Mouse (Mus musculus): ENCODE results near the gene Ccl27a. TPM values are rescaled to one million over a fixed set of nuclear protein-coding genes. Genes with fewer than 3 reads are reported as not detected.

Gene Ccl27a
- polyA plus RNA-seq, 1 experiment from 2014 or later, result 30.0 TPM

DNA sequence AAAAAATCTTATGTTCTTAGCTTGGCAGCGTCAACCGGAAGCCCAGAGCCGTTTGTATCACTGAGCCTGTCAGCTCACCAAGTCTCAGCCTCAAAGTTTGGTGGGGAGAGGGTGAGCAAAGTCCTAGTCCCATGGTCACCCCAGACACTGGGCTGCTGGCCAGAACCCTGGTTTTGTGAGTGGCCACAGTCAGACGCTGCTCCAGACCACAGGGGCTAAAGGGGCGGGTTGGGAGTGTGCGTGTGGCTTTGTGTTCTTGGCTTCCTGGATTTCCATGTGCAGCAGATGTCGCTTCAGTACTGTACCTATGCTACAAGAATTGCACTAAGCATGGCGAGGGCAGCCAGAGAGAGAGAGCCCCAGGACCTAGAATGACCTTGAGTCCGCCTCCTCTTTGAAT is 14.8 kb downstream of the Ccl27a start:
- H3K9ac ChIP-seq, result no peak overlapping the region
- H3K27me3 ChIP-seq (ENCODE audit: insufficient read depth, low read length), result no peaks in the 10 kb centered on the region
- TF ChIP-seq CTCF (IDR thresholded peaks at IDR 0.05; ENCODE audit: low read depth), result no peak
- H3K27ac ChIP-seq (ENCODE audit: low read depth), result peak overlapping the region; percentile 92; the same call in 1 of the 2 replicates
- ATAC-seq (ENCODE audit: insufficient read depth), result no peak
- H3K36me3 ChIP-seq (ENCODE audit: insufficient read depth), result peaks cover 9% of the 10 kb centered on the region; the same call in 1 of the 2 replicates
- peaks cover 15% of the 10 kb centered on the region; the same call in 1 of the 2 replicates for H3K4me1 ChIP-seq (ENCODE audit: insufficient read depth)
- DNase-seq, result peak; percentile 51
- whole genome bisulfite sequencing, result 68% methylated on average over 9 of the region's 9 CpGs
- H3K4me2 ChIP-seq, result no peak overlapping the region
- H3K4me3 ChIP-seq (ENCODE audit: low read depth, low read length), result no peak overlapping the region
- no peaks in the 10 kb centered on the region for H3K9me3 ChIP-seq (ENCODE audit: low read depth, low read length)

DNA sequence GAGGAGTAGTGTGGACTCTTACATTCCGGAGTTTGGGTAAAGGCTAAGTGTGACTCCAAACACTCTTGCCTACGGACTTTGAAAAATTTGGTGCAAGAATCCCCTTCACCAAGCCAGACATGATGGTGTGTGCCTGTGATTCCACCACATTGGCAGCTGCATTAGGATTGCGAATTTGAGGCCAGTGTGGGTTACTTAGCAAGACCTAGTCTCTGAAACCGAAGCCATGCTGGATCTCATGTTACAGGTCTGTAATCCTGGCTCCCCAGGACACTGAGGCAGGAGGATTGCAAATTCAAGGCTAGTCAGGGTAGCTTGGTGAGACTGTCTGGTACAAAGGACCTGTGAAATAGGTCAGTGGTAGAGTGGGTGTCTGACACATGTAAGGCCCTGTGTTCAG is 15.3 kb downstream of the Ccl27a start:
- no peak for ATAC-seq (ENCODE audit: insufficient read depth)
- Histone ChIP-seq H3K4me2 (no peak overlapping the region), H3K4me3 (ENCODE audit: low read depth, low read length) (no peak overlapping the region), H3K36me3 (ENCODE audit: insufficient read depth) (peaks cover 9% of the 10 kb centered on the region; the same call in 1 of the 2 replicates), H3K27ac (ENCODE audit: low read depth) (no peak overlapping the region), H3K4me1 (ENCODE audit: insufficient read depth) (peaks cover 15% of the 10 kb centered on the region; the same call in 1 of the 2 replicates), H3K27me3 (ENCODE audit: insufficient read depth, low read length) (no peaks in the 10 kb centered on the region), H3K9ac (no peak overlapping the region), H3K9me3 (ENCODE audit: low read depth, low read length) (no peaks in the 10 kb centered on the region)
- 85% methylated on average over 4 of the region's 4 CpGs for WGBS
- DNase-seq, result no peak
- TF ChIP-seq CTCF (IDR thresholded peaks at IDR 0.05; ENCODE audit: low read depth), result no peak

- no peak for TF ChIP-seq CTCF (IDR thresholded peaks at IDR 0.05; ENCODE audit: low read depth)
- ATAC-seq (ENCODE audit: insufficient read depth) (no peak), DNase-seq (no peak)
- peaks cover 9% of the 10 kb centered on the region; the same call in 1 of the 2 replicates for H3K36me3 ChIP-seq (ENCODE audit: insufficient read depth)
- H3K9ac ChIP-seq, result no peak overlapping the region
- no peaks in the 10 kb centered on the region for H3K9me3 ChIP-seq (ENCODE audit: low read depth, low read length)
- no peak overlapping the region for H3K4me3 ChIP-seq (ENCODE audit: low read depth, low read length)
- H3K4me2 ChIP-seq, result no peak overlapping the region
- no peak overlapping the region for H3K27ac ChIP-seq (ENCODE audit: low read depth)
- 74% methylated on average over 11 of the region's 11 CpGs for WGBS
- H3K27me3 ChIP-seq (ENCODE audit: insufficient read depth, low read length), result no peaks in the 10 kb centered on the region
- H3K4me1 ChIP-seq (ENCODE audit: insufficient read depth), result peaks cover 15% of the 10 kb centered on the region; the same call in 1 of the 2 replicates
Measured at GRCm38 (mm10) chr4:41758021-41758420, 16.0 kb downstream of the Ccl27a start.

DNA sequence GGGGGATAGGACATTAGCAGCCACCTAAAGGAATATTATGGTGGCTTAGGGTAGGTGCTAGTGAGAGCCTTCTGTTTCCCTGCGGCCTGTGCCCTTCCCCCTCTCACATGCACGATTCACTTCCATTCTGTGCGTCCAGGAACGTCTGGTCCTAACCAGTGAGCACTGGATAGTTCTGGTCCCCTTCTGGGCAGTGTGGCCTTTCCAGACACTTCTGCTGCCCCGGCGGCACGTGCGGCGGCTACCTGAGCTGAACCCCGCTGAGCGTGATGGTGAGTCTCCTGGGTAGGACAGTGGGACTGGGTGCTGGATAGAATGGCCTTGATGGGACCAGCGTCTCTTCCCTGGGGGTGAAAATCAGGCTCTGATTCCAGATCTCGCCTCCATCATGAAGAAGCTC is 16.7 kb downstream of the Ccl27a start:
- Histone ChIP-seq H3K4me3 (ENCODE audit: low read depth, low read length) (no peak overlapping the region), H3K9me3 (ENCODE audit: low read depth, low read length) (no peaks in the 10 kb centered on the region), H3K27ac (ENCODE audit: low read depth) (no peak overlapping the region), H3K9ac (no peak overlapping the region), H3K4me1 (ENCODE audit: insufficient read depth) (peaks cover 15% of the 10 kb centered on the region; the same call in 1 of the 2 replicates), H3K36me3 (ENCODE audit: insufficient read depth) (peaks cover 9% of the 10 kb centered on the region; the same call in 1 of the 2 replicates), H3K4me2 (no peak overlapping the region), H3K27me3 (ENCODE audit: insufficient read depth, low read length) (no peaks in the 10 kb centered on the region)
- TF ChIP-seq CTCF (IDR thresholded peaks at IDR 0.05; ENCODE audit: low read depth), result no peak
- DNase-seq (no peak), ATAC-seq (ENCODE audit: insufficient read depth) (no peak)
- WGBS, result 91% methylated on average over 13 of the region's 13 CpGs

DNA sequence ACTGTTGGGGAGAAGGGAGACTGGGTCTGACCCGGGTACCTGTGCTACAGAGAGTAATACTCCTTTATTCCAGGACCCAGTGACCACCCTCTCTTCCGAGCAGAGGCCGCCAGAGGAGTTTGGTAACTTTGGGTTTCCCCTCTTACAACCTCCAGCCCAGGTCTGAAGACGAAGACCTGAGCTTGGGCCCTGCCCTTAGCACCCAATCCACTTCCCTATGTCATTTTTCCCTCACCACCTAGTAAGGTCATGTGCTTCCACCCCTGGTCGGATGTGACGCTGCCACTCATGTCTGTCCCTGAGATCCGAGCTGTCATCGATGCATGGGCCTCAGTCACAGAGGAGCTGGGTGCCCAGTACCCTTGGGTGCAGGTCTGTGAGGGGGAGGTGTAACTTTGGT is 17.6 kb downstream of the Ccl27a start:
- peak overlapping the region; percentile 97 for H3K4me2 ChIP-seq
- peaks cover 12% of the 10 kb centered on the region; the same call in 1 of the 2 replicates for H3K4me1 ChIP-seq (ENCODE audit: insufficient read depth)
- no peak for DNase-seq
- peak overlapping the region; percentile 70 for H3K4me3 ChIP-seq (ENCODE audit: low read depth, low read length)
- no peak for ATAC-seq (ENCODE audit: insufficient read depth)
- TF ChIP-seq CTCF (IDR thresholded peaks at IDR 0.05; ENCODE audit: low read depth), result no peak
- H3K36me3 ChIP-seq (ENCODE audit: insufficient read depth), result peaks cover 9% of the 10 kb centered on the region; the same call in 1 of the 2 replicates
- WGBS, result 76% methylated on average over 8 of the region's 8 CpGs
- H3K9me3 ChIP-seq (ENCODE audit: low read depth, low read length), result no peaks in the 10 kb centered on the region
- H3K27ac ChIP-seq (ENCODE audit: low read depth), result no peak overlapping the region
- peak overlapping the region; percentile 73; the same call in 1 of the 2 replicates for H3K9ac ChIP-seq
- no peaks in the 10 kb centered on the region for H3K27me3 ChIP-seq (ENCODE audit: insufficient read depth, low read length)

GRCm38 (mm10) chr4:41755338-41756305 is 18.4 kb downstream of the Ccl27a start, which contains the start of gene Sigmar1:
Sigmar1 (minus strand) TSS chr4:41756157.
- ATAC-seq (ENCODE audit: insufficient read depth) (peak; percentile 52), DNase-seq (peak; percentile 94)
- peaks cover 9% of the 10 kb centered on the region; the same call in 1 of the 2 replicates for H3K36me3 ChIP-seq (ENCODE audit: insufficient read depth)
- H3K9me3 ChIP-seq (ENCODE audit: low read depth, low read length), result no peaks in the 10 kb centered on the region
- WGBS, result under 1% methylated on average over 57 of the region's 57 CpGs
- peak within 1 kb of the TSS; percentile 70 for H3K4me3 ChIP-seq (ENCODE audit: low read depth, low read length)
- H3K9ac ChIP-seq, result peak within 1 kb of the TSS; percentile 73
- peak within 1 kb of the TSS; percentile 97 for H3K4me2 ChIP-seq
- TF ChIP-seq CTCF (IDR thresholded peaks at IDR 0.05; ENCODE audit: low read depth), result peak; percentile 91
- H3K27ac ChIP-seq (ENCODE audit: low read depth), result peak within 1 kb of the TSS; percentile 90
- no peaks in the 10 kb centered on the region for H3K27me3 ChIP-seq (ENCODE audit: insufficient read depth, low read length)
- peaks cover 7% of the 10 kb centered on the region; the same call in 1 of the 2 replicates for H3K4me1 ChIP-seq (ENCODE audit: insufficient read depth)

Data from lung, embryonic 14.5 days (tissue).